Mouse (Mus musculus): ENCODE measurements around the gene Gm6880. TPM values are rescaled to one million over a fixed set of nuclear protein-coding genes. Genes with fewer than 3 reads are reported as not detected.
"Not testable (repeated sequence)": the region's sequence is repeated elsewhere in the genome, so short reads cannot be mapped to it uniquely, and the experiment has no call there.

The Gm6880 gene
- total RNA-seq (2015) (not detected in 2 replicates), total RNA-seq (2017) (not detected in 2 replicates)

DNA sequence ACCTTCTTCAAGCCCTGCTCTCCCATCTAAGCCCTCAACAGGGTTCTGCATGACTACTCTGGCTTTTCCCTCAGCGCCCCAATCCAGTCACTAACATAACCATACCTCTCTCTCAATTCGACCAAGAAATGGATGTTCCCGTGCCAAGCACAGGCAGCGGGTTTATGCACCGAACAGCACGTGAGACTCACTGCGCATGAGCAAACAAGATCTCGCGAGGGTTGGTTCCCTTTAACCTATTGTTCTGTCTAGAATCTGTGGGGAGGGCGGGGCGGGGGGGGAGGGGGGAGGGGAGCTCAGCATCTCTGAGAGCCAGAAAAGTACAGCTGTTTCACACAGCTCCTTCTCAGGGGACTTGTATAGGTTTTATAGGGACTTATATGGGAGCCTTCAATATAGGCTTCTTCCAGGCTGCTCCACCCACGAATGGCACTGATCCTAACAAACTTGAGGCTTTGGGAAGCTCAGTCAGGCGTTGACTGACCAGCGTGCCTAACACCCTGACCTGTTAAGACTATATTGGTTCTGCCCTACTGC lies at the start of gene Gm6880:
Gene Gm6880, minus strand, starts transcription at position 51 of the 537 bp plus-strand sequence.
- ATAC-seq (ENCODE audit: poor library complexity, severe bottlenecking): not testable (repeated sequence)

DNA sequence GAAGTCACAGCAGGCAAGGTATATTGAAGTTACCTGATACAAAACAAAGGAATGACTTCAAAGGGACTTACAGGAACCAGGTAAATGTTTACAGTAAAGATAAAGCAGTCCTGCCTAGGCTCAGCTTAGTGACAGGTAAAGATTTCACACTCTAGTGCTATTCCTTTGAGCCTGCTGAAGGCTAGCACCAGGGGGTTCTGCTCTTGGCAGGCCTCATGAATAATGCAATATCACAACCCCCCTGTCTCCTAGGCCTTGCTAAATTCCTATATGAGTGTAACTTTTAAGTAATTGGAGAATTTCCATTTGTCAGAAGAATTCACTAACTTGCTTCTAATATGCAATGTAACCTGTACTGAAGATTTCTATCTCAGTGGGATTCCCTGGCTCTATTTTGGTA lies 36.3 kb upstream of the Gm6880 start:
- ATAC-seq (ENCODE audit: poor library complexity, severe bottlenecking): not testable (repeated sequence)

DNA sequence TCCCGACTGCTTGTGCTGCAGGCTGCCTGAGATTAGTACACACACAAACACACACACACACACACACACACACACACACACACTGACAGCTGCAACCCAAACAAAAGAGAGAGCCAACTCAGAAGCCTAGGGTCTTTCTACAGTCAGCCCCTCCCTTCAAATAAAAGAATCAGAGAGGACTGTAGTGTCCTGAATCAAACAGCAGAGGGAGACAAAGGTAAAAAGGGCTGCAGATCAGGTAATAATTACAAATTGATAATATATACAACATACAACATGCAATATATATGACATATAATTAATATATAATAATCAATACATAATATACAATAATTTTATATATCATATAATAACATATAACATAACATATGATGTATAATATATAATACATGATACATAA lies 15.9 kb upstream of the Gm6880 start:
- no peak for ATAC-seq (ENCODE audit: poor library complexity, severe bottlenecking)

DNA sequence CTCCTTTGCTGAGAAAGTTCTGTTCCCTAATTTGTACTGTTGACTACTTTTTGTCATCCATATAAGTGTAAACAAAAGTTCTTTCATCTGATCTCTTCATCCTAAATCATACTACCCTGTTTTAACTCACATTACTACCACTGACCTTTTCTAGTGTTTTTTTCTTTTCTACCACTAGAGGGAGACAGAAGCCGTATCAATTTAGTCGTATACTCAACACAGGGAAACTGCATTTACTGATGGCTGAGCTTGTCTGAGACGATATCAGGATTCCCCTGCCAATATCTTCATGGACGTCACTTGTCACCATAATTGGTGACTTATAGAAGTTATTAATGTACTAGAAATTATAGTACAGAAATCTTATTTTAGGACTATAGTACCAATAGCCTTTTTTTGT lies 28.4 kb downstream of the Gm6880 start:
- ATAC-seq (ENCODE audit: poor library complexity, severe bottlenecking): peak; percentile 64

DNA sequence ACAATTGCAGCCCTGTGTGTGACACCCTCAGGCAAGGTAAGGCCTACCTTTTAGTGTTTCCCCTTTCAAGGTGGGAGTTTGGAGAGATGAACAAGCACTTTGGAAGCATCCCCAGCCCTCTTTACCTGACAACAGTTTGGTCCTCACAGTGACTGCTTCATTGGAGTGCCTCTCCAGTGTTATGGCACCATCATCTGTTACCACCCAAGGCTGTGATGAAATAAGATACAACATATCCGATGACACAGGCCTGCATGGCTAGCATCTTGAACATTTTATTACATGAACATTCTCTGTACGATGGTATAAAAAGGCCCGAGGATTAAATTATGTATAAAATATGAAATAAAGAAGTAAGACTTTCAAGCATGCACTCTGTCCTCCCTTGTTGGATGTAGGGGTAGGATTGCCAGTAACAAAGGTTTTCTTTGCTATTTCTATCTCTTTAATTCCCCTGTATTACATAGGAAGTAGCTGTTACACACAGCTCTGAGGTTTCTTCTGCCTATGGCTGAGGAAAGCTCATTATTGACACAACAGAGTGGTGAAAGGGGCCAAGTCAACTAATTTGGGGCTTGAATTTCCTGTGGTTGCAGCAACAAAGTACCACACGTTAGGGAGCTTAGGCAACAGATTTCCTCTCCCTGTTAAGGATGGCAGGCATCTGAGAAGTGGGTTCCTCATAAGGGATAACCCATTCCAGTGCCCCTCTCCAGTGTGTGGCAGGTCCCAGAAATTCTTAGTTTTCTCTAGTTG lies 29.9 kb downstream of the Gm6880 start:
- peak; percentile 83 for ATAC-seq (ENCODE audit: poor library complexity, severe bottlenecking)

Other genes with a start within 250 kb of the Gm6880 start
- gene Flna, start 231.6 kb downstream of the Gm6880 start, total RNA-seq (2015): 614 and 619 TPM in 2 replicates
- gene Flna, start 231.6 kb downstream of the Gm6880 start, total RNA-seq (2017): 2,027 and 2,122 TPM in 2 replicates
- 89.4 and 95.2 TPM in 2 replicates for gene Emd, start 226.7 kb downstream of the Gm6880 start, total RNA-seq (2015)
- gene Emd, start 226.7 kb downstream of the Gm6880 start, total RNA-seq (2017): 73.3 and 99.8 TPM in 2 replicates
- gene Rpl10, start 210.6 kb downstream of the Gm6880 start, total RNA-seq (2015): 2,650 and 3,055 TPM in 2 replicates
- 1,311 and 1,465 TPM in 2 replicates for gene Rpl10, start 210.6 kb downstream of the Gm6880 start, total RNA-seq (2017)
- 45.2 and 49.3 TPM in 2 replicates for gene Taz, start 199.5 kb downstream of the Gm6880 start, total RNA-seq (2015)
- 28.1 and 33.1 TPM in 2 replicates for gene Taz, start 199.5 kb downstream of the Gm6880 start, total RNA-seq (2017)
- 105 and 116 TPM in 2 replicates for gene Dnase1l1, start 199.1 kb downstream of the Gm6880 start, total RNA-seq (2015)
- gene Dnase1l1, start 199.1 kb downstream of the Gm6880 start, total RNA-seq (2017): 63.8 and 69.1 TPM in 2 replicates
- 229 and 231 TPM in 2 replicates for gene Atp6ap1, start 184.3 kb downstream of the Gm6880 start, total RNA-seq (2015)
- gene Atp6ap1, start 184.3 kb downstream of the Gm6880 start, total RNA-seq (2017): 218 and 254 TPM in 2 replicates
- gene Gdi1, start 176.4 kb downstream of the Gm6880 start, total RNA-seq (2015): 133 and 170 TPM in 2 replicates
- 44.6 and 70.5 TPM in 2 replicates for gene Gdi1, start 176.4 kb downstream of the Gm6880 start, total RNA-seq (2017)
- 43.2 and 51.5 TPM in 2 replicates for gene Fam50a, start 168.4 kb downstream of the Gm6880 start, total RNA-seq (2015)
- 42.8 and 63.1 TPM in 2 replicates for gene Fam50a, start 168.4 kb downstream of the Gm6880 start, total RNA-seq (2017)
- 0.09 and 0.50 TPM in 2 replicates for gene Plxna3, start 152.3 kb downstream of the Gm6880 start, total RNA-seq (2015)
- 0.57 and 0.70 TPM in 2 replicates for gene Plxna3, start 152.3 kb downstream of the Gm6880 start, total RNA-seq (2017)
- gene Lage3, start 127.8 kb downstream of the Gm6880 start, total RNA-seq (2015): 53.3 and 55.1 TPM in 2 replicates
- gene Lage3, start 127.8 kb downstream of the Gm6880 start, total RNA-seq (2017): 16.0 and 20.2 TPM in 2 replicates
- gene Ubl4a, start 108.2 kb downstream of the Gm6880 start, total RNA-seq (2015): 27.0 and 32.0 TPM in 2 replicates
- gene Ubl4a, start 108.2 kb downstream of the Gm6880 start, total RNA-seq (2017): 11.5 and 13.1 TPM in 2 replicates
- 18.4 and 24.3 TPM in 2 replicates for gene Slc10a3, start 108.0 kb downstream of the Gm6880 start, total RNA-seq (2015)
- 12.3 and 12.9 TPM in 2 replicates for gene Slc10a3, start 108.0 kb downstream of the Gm6880 start, total RNA-seq (2017)
- 13.5 and 14.6 TPM in 2 replicates for gene Fam3a, start 88.1 kb downstream of the Gm6880 start, total RNA-seq (2015)
- 15.5 and 15.8 TPM in 2 replicates for gene Fam3a, start 88.1 kb downstream of the Gm6880 start, total RNA-seq (2017)
- 8.8 and 11.7 TPM in 2 replicates for gene Ikbkg, start 88.1 kb downstream of the Gm6880 start, total RNA-seq (2015)
- 31.9 and 50.0 TPM in 2 replicates for gene Ikbkg, start 88.1 kb downstream of the Gm6880 start, total RNA-seq (2017)
- gene G6pdx, start 52.2 kb downstream of the Gm6880 start, total RNA-seq (2015): 384 and 417 TPM in 2 replicates
- 261 and 303 TPM in 2 replicates for gene G6pdx, start 52.2 kb downstream of the Gm6880 start, total RNA-seq (2017)
- gene Olfr1326-ps1, start 93.5 kb upstream of the Gm6880 start, total RNA-seq (2015): not detected in 2 replicates
- gene Olfr1326-ps1, start 93.5 kb upstream of the Gm6880 start, total RNA-seq (2017): not detected in 2 replicates
- not detected in 2 replicates for gene Olfr1325, start 111.3 kb upstream of the Gm6880 start, total RNA-seq (2015)
- gene Olfr1325, start 111.3 kb upstream of the Gm6880 start, total RNA-seq (2017): not detected in 2 replicates
- not detected in 2 replicates for gene Gm5640, start 164.2 kb upstream of the Gm6880 start, total RNA-seq (2015)
- not detected in 2 replicates for gene Gm5640, start 164.2 kb upstream of the Gm6880 start, total RNA-seq (2017)

All from megakaryocyte, adult 5-6 weeks (primary cell).